Mouse (Mus musculus) adrenal gland, postnatal 4 days (tissue): Measurements from ENCODE around the gene Lypd6. TPM values are rescaled to one million over a fixed set of nuclear protein-coding genes. Genes with fewer than 3 reads are reported as not detected.

Experiments used
- DNase-seq, 2 experiments: peaks; one replicate each; pipeline ENCODE4 v3.0.0; 2021 to 2022; ENCODE audit warnings: low spot score in 2 of 2, mixed read lengths in 2 of 2
- long read RNA-seq, 2 experiments: library from polyadenylated mRNA; stranded (forward); transcript quantifications; one replicate each; pipeline ENCODE4 v2.0.0; 2021
- total RNA-seq, 2 experiments: library from RNA; stranded (reverse); gene quantifications; 2 replicates each; pipeline ENCODE4 v1.2.3; 2021

Lypd6 gene
- total RNA-seq = 10 to 100 TPM; 16.0 to 19.8 TPM
- long read RNA-seq, experiment 1 = 0 reads
- long read RNA-seq, experiment 2, partial matches to known transcripts = 3 of 15 reads
- long read RNA-seq, experiment 2, other reads (novel, unspliced or antisense) = 11 of 15 reads

- DNase-seq = peak; percentile 22 to 55
These were observed at the start of gene Lypd6 for GRCm38 (mm10) chr2:50066246-50066967. Gene Lypd6 (plus strand): TSS chr2:50066429.

DNA sequence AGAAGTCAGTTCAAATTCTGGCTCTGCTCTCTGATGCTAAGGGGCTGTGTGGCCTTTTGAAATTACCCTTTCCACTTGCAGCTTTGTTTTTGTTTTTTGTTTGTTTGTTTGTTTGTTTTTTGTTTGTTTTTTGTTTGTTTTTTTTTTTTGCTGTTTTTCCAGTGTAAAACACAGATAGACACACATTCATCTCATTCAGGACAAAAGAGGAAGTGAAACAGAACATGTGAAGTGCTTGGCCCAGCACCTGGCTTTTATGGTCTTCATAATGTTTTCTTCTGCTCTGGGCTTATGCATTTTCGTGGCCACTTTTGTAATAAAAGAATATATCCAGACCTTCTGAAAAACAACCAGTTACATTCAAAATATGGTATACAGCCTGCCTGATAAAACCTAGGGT, 46.8 kb upstream of the Lypd6 start:
- DNase-seq = no peak

DNA sequence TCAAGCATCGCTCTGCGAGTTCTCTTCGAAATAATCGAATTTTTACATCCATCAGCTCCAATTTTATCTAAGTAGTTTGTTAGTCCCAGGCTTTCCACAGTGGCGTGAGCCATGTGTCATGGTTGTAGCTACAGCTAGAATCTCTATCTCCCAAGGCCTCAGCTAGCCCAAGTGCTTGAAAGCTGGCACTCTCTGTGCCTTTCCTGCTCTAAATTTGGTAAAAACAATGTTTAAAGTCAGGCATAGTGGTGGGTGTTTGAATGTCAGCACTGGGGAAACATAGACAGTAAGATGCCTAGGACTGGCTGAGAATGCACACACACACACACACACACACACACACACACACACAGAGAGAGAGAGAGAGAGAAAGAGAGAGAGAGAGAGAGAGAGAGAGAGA, 40.7 kb upstream of the Lypd6 start:
- no peak for DNase-seq

- DNase-seq = no peak
These were observed 37.3 kb upstream of the Lypd6 start for GRCm38 (mm10) chr2:50028930-50029329.

GRCm38 (mm10) chr2:50044170-50044870, 21.9 kb upstream of the Lypd6 start:
- no peak for DNase-seq

DNA sequence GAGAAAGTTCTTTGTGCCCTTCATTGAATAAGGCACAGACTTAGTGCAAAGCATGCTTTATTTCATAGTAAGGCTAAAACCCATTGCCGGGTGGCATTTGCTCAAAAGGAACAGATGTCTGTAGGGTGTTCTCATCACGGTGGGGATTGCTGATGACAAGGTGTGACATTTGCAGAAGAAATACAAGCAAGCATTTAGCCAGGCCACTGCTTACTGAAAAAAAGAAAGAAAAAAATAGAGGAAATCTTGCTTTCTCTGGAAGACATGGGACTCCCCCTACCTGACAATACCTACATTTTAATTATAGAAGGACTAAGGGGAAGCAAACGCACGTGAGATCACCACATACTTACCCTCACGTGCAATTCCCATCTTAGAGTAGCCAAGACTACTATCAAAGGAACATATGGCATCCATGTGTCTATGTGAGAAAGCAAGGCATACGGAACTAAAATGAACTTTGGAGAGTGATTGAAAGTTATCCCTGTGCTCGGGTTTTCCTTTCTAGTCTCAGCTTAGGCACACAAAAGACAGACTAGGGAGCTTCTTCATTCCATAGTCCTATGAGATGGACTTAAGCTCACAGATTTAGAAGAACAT, 21.3 kb upstream of the Lypd6 start:
- DNase-seq = no peak

- DNase-seq = no peak
These were observed 20.4 kb upstream of the Lypd6 start for GRCm38 (mm10) chr2:50045841-50046240.

GRCm38 (mm10) chr2:50048442-50048841, 17.8 kb upstream of the Lypd6 start:
- DNase-seq = no peak

DNA sequence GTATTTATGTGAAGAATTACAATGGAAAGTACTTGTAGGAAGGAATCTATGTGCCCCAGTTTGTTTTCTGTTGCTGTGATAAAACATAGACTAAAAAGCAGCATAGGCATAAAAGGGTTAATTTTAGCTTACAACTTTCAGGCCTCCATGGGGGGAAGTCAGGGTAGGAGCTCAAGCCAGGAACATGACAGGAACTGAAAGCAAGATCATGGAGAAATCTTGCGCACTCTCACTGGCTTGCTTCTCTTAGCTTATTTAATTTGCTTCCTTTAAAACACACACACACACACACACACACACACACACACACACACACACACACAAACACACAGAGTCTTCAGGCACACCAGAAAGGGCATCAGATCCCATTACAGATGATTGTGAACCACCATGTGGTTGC, 12.3 kb upstream of the Lypd6 start:
- DNase-seq = no peak

GRCm38 (mm10) chr2:50065902-50066245, 355 bp upstream of the Lypd6 start:
- DNase-seq = peak in 1 of 2 experiments; percentile 6

GRCm38 (mm10) chr2:50066968-50067315, 713 bp downstream of the Lypd6 start:
- no peak for DNase-seq

- DNase-seq = peak; percentile 8 to 21
These were observed 3.5 kb downstream of the Lypd6 start for GRCm38 (mm10) chr2:50069571-50070295.

- DNase-seq = no peak
These were observed 5.9 kb downstream of the Lypd6 start for GRCm38 (mm10) chr2:50072158-50072557.

GRCm38 (mm10) chr2:50084746-50085145, 18.5 kb downstream of the Lypd6 start:
- no peak for DNase-seq

GRCm38 (mm10) chr2:50087761-50088160, 21.5 kb downstream of the Lypd6 start:
- DNase-seq = no peak

GRCm38 (mm10) chr2:50096336-50096735, 30.1 kb downstream of the Lypd6 start:
- DNase-seq = no peak

DNA sequence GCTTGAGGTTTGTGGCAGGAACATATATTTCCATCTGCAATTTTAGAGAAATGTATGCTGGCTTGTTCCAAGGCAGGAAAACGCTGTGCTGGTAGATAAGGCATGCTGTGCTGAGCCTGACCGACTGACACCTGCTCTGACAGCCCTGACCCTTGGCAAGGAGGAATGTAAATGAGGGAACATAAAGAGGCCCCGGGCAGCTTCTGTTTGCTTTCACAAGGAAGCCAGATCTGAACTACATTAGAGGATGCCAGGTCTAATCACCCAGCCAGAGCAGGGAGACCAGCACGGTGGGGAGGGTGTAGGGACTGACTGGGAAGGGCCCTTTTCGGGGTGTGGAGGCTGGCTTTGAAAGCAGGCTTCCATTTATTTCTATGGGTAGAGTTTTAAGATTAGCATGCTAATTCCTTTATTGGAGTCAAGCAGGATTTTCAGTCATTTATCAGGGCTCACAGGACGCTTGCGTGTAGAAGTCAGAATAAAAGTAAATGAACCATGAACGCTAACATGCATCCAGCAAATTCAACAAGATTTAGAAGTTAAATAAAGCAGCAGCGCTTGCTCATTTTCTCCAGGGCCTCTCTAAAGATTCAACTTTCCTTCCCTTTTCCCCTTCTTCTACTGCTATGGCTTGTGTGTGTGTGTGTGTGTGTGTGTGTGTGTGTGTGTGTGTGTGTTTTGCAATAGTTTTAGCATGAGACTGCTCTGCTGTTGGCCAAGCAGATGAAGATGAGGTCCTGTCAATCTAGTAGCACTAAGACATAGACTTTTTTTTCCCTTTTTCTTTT, 34.3 kb downstream of the Lypd6 start:
- DNase-seq = no peak

GRCm38 (mm10) chr2:50101152-50101450, 34.9 kb downstream of the Lypd6 start:
- no peak for DNase-seq

- no peak for DNase-seq
These were observed 37.7 kb downstream of the Lypd6 start for GRCm38 (mm10) chr2:50103850-50104503.

GRCm38 (mm10) chr2:50105590-50105989, 39.4 kb downstream of the Lypd6 start:
- no peak for DNase-seq

DNA sequence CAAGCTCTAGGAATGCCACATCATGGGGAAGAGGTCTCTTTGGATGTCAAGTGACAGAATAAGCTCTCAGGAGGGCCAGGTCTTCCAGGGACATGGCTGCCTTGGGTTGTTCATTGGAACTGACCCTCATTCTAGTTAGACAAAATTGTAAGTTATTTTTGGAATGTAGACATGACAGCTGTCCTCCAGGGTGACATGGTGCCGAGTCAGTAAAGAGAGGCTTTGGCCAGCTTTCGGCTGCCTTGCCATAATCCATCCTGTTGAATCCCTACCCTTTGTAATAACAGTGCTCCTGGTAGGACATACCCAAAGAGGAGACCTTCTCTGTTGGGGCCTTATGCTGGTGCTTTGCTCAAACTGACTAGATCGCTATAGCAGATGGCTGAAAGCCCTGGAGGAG, 39.8 kb downstream of the Lypd6 start:
- no peak for DNase-seq
